Mouse (Mus musculus): ENCODE measurements around the gene Kcnma1. TPM values are rescaled to one million over a fixed set of nuclear protein-coding genes. Genes with fewer than 3 reads are reported as not detected.

Gene Kcnma1
- polyA plus RNA-seq, 1 experiment from 2014 or later, result 0.31 TPM

- 0 out of 2 replicates have a peak, but pooled peaks cover 4% of the 10 kb centered on the region for H3K27me3 ChIP-seq (ENCODE audit: control insufficient read depth, insufficient read depth, low read length)
- H3K4me2 ChIP-seq (ENCODE audit: low read length), result no peak overlapping the region
- H3K4me1 ChIP-seq (ENCODE audit: control insufficient read depth in 2 of 2, insufficient read depth in 2 of 2, low read length in 2 of 2), result no peaks in the 10 kb centered on the region
- H3K4me3 ChIP-seq (ENCODE audit: control insufficient read depth in 1 of 2, insufficient read depth in 1 of 2, low read depth in 1 of 2, low read length in 2 of 2), result no peak overlapping the region
- no peak overlapping the region for H3K27ac ChIP-seq (replicated peaks in 1 of 2; ENCODE audit: control insufficient read depth in 1 of 2, insufficient read depth in 1 of 2, low read depth in 2 of 2, low read length in 2 of 2)
- no peaks in the 10 kb centered on the region for H3K36me3 ChIP-seq (ENCODE audit: control insufficient read depth, insufficient read depth, low read length)
- no peak for ATAC-seq (ENCODE audit: insufficient number of reproducible peaks, insufficient read depth, low FRiP score, low read depth)
- no peak overlapping the region for H3K9ac ChIP-seq (ENCODE audit: low read length)
- 70% methylated on average over 5 of the region's 5 CpGs for WGBS
- no peaks in the 10 kb centered on the region for H3K9me3 ChIP-seq (ENCODE audit: control insufficient read depth, low read length)
Measured at GRCm38 (mm10) chr14:23831284-23831683, 183.0 kb downstream of the Kcnma1 start.

GRCm38 (mm10) chr14:23830316-23830715 is 184.0 kb downstream of the Kcnma1 start:
- H3K4me1 ChIP-seq (ENCODE audit: control insufficient read depth in 2 of 2, insufficient read depth in 2 of 2, low read length in 2 of 2), result no peaks in the 10 kb centered on the region
- no peaks in the 10 kb centered on the region for H3K9me3 ChIP-seq (ENCODE audit: control insufficient read depth, low read length)
- H3K27ac ChIP-seq (replicated peaks in 1 of 2; ENCODE audit: control insufficient read depth in 1 of 2, insufficient read depth in 1 of 2, low read depth in 2 of 2, low read length in 2 of 2), result no peak overlapping the region
- 0 out of 2 replicates have a peak, but pooled peaks cover 4% of the 10 kb centered on the region for H3K27me3 ChIP-seq (ENCODE audit: control insufficient read depth, insufficient read depth, low read length)
- WGBS, result 43% methylated on average over 4 of the region's 4 CpGs
- no peak for ATAC-seq (ENCODE audit: insufficient number of reproducible peaks, insufficient read depth, low FRiP score, low read depth)
- H3K9ac ChIP-seq (ENCODE audit: low read length), result no peak overlapping the region
- no peak overlapping the region for H3K4me2 ChIP-seq (ENCODE audit: low read length)
- H3K36me3 ChIP-seq (ENCODE audit: control insufficient read depth, insufficient read depth, low read length), result no peaks in the 10 kb centered on the region
- H3K4me3 ChIP-seq (ENCODE audit: control insufficient read depth in 1 of 2, insufficient read depth in 1 of 2, low read depth in 1 of 2, low read length in 2 of 2), result no peak overlapping the region

GRCm38 (mm10) chr14:23828711-23829320 is 185.5 kb downstream of the Kcnma1 start:
- no peak overlapping the region for H3K4me2 ChIP-seq (ENCODE audit: low read length)
- no peak overlapping the region for H3K27ac ChIP-seq (replicated peaks in 1 of 2; ENCODE audit: control insufficient read depth in 1 of 2, insufficient read depth in 1 of 2, low read depth in 2 of 2, low read length in 2 of 2)
- no peaks in the 10 kb centered on the region for H3K4me1 ChIP-seq (ENCODE audit: control insufficient read depth in 2 of 2, insufficient read depth in 2 of 2, low read length in 2 of 2)
- no peak overlapping the region for H3K4me3 ChIP-seq (ENCODE audit: control insufficient read depth in 1 of 2, insufficient read depth in 1 of 2, low read depth in 1 of 2, low read length in 2 of 2)
- ATAC-seq (ENCODE audit: insufficient number of reproducible peaks, insufficient read depth, low FRiP score, low read depth), result no peak
- H3K36me3 ChIP-seq (ENCODE audit: control insufficient read depth, insufficient read depth, low read length), result no peaks in the 10 kb centered on the region
- 76% methylated on average over 3 of the region's 3 CpGs for WGBS
- no peaks in the 10 kb centered on the region for H3K9me3 ChIP-seq (ENCODE audit: control insufficient read depth, low read length)
- H3K9ac ChIP-seq (ENCODE audit: low read length), result no peak overlapping the region
- H3K27me3 ChIP-seq (ENCODE audit: control insufficient read depth, insufficient read depth, low read length), result peaks cover 9% of the 10 kb centered on the region; the same call in 1 of the 2 replicates

- Histone ChIP-seq H3K4me3 (ENCODE audit: control insufficient read depth in 1 of 2, insufficient read depth in 1 of 2, low read depth in 1 of 2, low read length in 2 of 2) (no peak overlapping the region), H3K36me3 (ENCODE audit: control insufficient read depth, insufficient read depth, low read length) (no peaks in the 10 kb centered on the region), H3K4me1 (ENCODE audit: control insufficient read depth in 2 of 2, insufficient read depth in 2 of 2, low read length in 2 of 2) (no peaks in the 10 kb centered on the region), H3K27me3 (ENCODE audit: control insufficient read depth, insufficient read depth, low read length) (peaks cover 9% of the 10 kb centered on the region; the same call in 1 of the 2 replicates), H3K4me2 (ENCODE audit: low read length) (no peak overlapping the region), H3K9me3 (ENCODE audit: control insufficient read depth, low read length) (no peaks in the 10 kb centered on the region), H3K27ac (replicated peaks in 1 of 2; ENCODE audit: control insufficient read depth in 1 of 2, insufficient read depth in 1 of 2, low read depth in 2 of 2, low read length in 2 of 2) (no peak overlapping the region), H3K9ac (ENCODE audit: low read length) (no peak overlapping the region)
- WGBS, result 60% methylated on average over 2 of the region's 2 CpGs
- no peak for ATAC-seq (ENCODE audit: insufficient number of reproducible peaks, insufficient read depth, low FRiP score, low read depth)
Measured at GRCm38 (mm10) chr14:23824937-23825336, 189.4 kb downstream of the Kcnma1 start.

- 58% methylated on average over 4 of the region's 4 CpGs for WGBS
- H3K4me3 ChIP-seq (ENCODE audit: control insufficient read depth in 1 of 2, insufficient read depth in 1 of 2, low read depth in 1 of 2, low read length in 2 of 2), result no peak overlapping the region
- H3K4me2 ChIP-seq (ENCODE audit: low read length), result no peak overlapping the region
- H3K4me1 ChIP-seq (ENCODE audit: control insufficient read depth in 2 of 2, insufficient read depth in 2 of 2, low read length in 2 of 2), result no peaks in the 10 kb centered on the region
- H3K36me3 ChIP-seq (ENCODE audit: control insufficient read depth, insufficient read depth, low read length), result no peaks in the 10 kb centered on the region
- peaks cover 9% of the 10 kb centered on the region; the same call in 1 of the 2 replicates for H3K27me3 ChIP-seq (ENCODE audit: control insufficient read depth, insufficient read depth, low read length)
- no peak overlapping the region for H3K9ac ChIP-seq (ENCODE audit: low read length)
- H3K27ac ChIP-seq (replicated peaks in 1 of 2; ENCODE audit: control insufficient read depth in 1 of 2, insufficient read depth in 1 of 2, low read depth in 2 of 2, low read length in 2 of 2), result no peak overlapping the region
- ATAC-seq (ENCODE audit: insufficient number of reproducible peaks, insufficient read depth, low FRiP score, low read depth), result no peak
- no peaks in the 10 kb centered on the region for H3K9me3 ChIP-seq (ENCODE audit: control insufficient read depth, low read length)
Measured at GRCm38 (mm10) chr14:23824267-23824666, 190.0 kb downstream of the Kcnma1 start.

GRCm38 (mm10) chr14:23817585-23817984 is 196.7 kb downstream of the Kcnma1 start:
- Histone ChIP-seq H3K27ac (replicated peaks in 1 of 2; ENCODE audit: control insufficient read depth in 1 of 2, insufficient read depth in 1 of 2, low read depth in 2 of 2, low read length in 2 of 2) (no peak overlapping the region), H3K4me1 (ENCODE audit: control insufficient read depth in 2 of 2, insufficient read depth in 2 of 2, low read length in 2 of 2) (no peaks in the 10 kb centered on the region), H3K36me3 (ENCODE audit: control insufficient read depth, insufficient read depth, low read length) (no peaks in the 10 kb centered on the region), H3K9ac (ENCODE audit: low read length) (no peak overlapping the region), H3K4me2 (ENCODE audit: low read length) (no peak overlapping the region), H3K9me3 (ENCODE audit: control insufficient read depth, low read length) (no peaks in the 10 kb centered on the region), H3K27me3 (ENCODE audit: control insufficient read depth, insufficient read depth, low read length) (no peaks in the 10 kb centered on the region), H3K4me3 (ENCODE audit: control insufficient read depth in 1 of 2, insufficient read depth in 1 of 2, low read depth in 1 of 2, low read length in 2 of 2) (no peak overlapping the region)
- 81% methylated on average over 3 of the region's 3 CpGs for WGBS
- ATAC-seq (ENCODE audit: insufficient number of reproducible peaks, insufficient read depth, low FRiP score, low read depth), result no peak

- Histone ChIP-seq H3K4me2 (ENCODE audit: low read length) (no peak overlapping the region), H3K27ac (replicated peaks in 1 of 2; ENCODE audit: control insufficient read depth in 1 of 2, insufficient read depth in 1 of 2, low read depth in 2 of 2, low read length in 2 of 2) (no peak overlapping the region), H3K36me3 (ENCODE audit: control insufficient read depth, insufficient read depth, low read length) (no peaks in the 10 kb centered on the region), H3K4me3 (ENCODE audit: control insufficient read depth in 1 of 2, insufficient read depth in 1 of 2, low read depth in 1 of 2, low read length in 2 of 2) (no peak overlapping the region), H3K27me3 (ENCODE audit: control insufficient read depth, insufficient read depth, low read length) (peaks cover 4% of the 10 kb centered on the region; the same call in 1 of the 2 replicates), H3K4me1 (ENCODE audit: control insufficient read depth in 2 of 2, insufficient read depth in 2 of 2, low read length in 2 of 2) (no peaks in the 10 kb centered on the region), H3K9me3 (ENCODE audit: control insufficient read depth, low read length) (no peaks in the 10 kb centered on the region), H3K9ac (ENCODE audit: low read length) (no peak overlapping the region)
- no peak for ATAC-seq (ENCODE audit: insufficient number of reproducible peaks, insufficient read depth, low FRiP score, low read depth)
- WGBS, result 71% methylated on average over 1 of the region's 1 CpGs
Measured at GRCm38 (mm10) chr14:23810081-23810480, 204.2 kb downstream of the Kcnma1 start.

- ATAC-seq (ENCODE audit: insufficient number of reproducible peaks, insufficient read depth, low FRiP score, low read depth), result no peak
- Histone ChIP-seq H3K9me3 (ENCODE audit: control insufficient read depth, low read length) (no peaks in the 10 kb centered on the region), H3K4me2 (ENCODE audit: low read length) (no peak overlapping the region), H3K36me3 (ENCODE audit: control insufficient read depth, insufficient read depth, low read length) (no peaks in the 10 kb centered on the region), H3K4me3 (ENCODE audit: control insufficient read depth in 1 of 2, insufficient read depth in 1 of 2, low read depth in 1 of 2, low read length in 2 of 2) (no peak overlapping the region), H3K9ac (ENCODE audit: low read length) (no peak overlapping the region), H3K4me1 (ENCODE audit: control insufficient read depth in 2 of 2, insufficient read depth in 2 of 2, low read length in 2 of 2) (no peaks in the 10 kb centered on the region), H3K27ac (replicated peaks in 1 of 2; ENCODE audit: control insufficient read depth in 1 of 2, insufficient read depth in 1 of 2, low read depth in 2 of 2, low read length in 2 of 2) (no peak overlapping the region), H3K27me3 (ENCODE audit: control insufficient read depth, insufficient read depth, low read length) (peaks cover 4% of the 10 kb centered on the region; the same call in 1 of the 2 replicates)
- WGBS, result 11% methylated on average over 1 of the region's 1 CpGs
Measured at GRCm38 (mm10) chr14:23809124-23809523, 205.2 kb downstream of the Kcnma1 start.
